Mouse (Mus musculus): ENCODE results near the gene Nrxn3.

The Nrxn3 gene

GRCm38 (mm10) chr12:89722462-89722861 lies 999.8 kb downstream of the Nrxn3 start:
- DNase-seq: no peak

- DNase-seq: no peak
These were observed 1001.4 kb downstream of the Nrxn3 start for GRCm38 (mm10) chr12:89724048-89724447.

GRCm38 (mm10) chr12:89742326-89742725 lies 1019.6 kb downstream of the Nrxn3 start:
- DNase-seq: no peak

GRCm38 (mm10) chr12:89742796-89743195 lies 1020.1 kb downstream of the Nrxn3 start:
- no peak for DNase-seq

GRCm38 (mm10) chr12:89764191-89765082 lies 1041.8 kb downstream of the Nrxn3 start:
- no peak for DNase-seq

- DNase-seq: no peak
These were observed 1042.5 kb downstream of the Nrxn3 start for GRCm38 (mm10) chr12:89765179-89765578.

GRCm38 (mm10) chr12:89788794-89789193 lies 1066.1 kb downstream of the Nrxn3 start:
- no peak for DNase-seq

GRCm38 (mm10) chr12:89789981-89790380 lies 1067.3 kb downstream of the Nrxn3 start:
- no peak for DNase-seq

GRCm38 (mm10) chr12:89791829-89792228 lies 1069.2 kb downstream of the Nrxn3 start:
- no peak for DNase-seq

GRCm38 (mm10) chr12:89794741-89795140 lies 1072.1 kb downstream of the Nrxn3 start:
- DNase-seq: no peak

GRCm38 (mm10) chr12:89808217-89808616 lies 1085.5 kb downstream of the Nrxn3 start:
- DNase-seq: no peak

- DNase-seq: no peak
These were observed 1087.5 kb downstream of the Nrxn3 start for GRCm38 (mm10) chr12:89810146-89810545.

- peak; percentile 14 for DNase-seq
These were observed 1089.3 kb downstream of the Nrxn3 start for GRCm38 (mm10) chr12:89811815-89812549.

- no peak for DNase-seq
These were observed 1090.0 kb downstream of the Nrxn3 start for GRCm38 (mm10) chr12:89812550-89813207.

- no peak for DNase-seq
These were observed 1090.6 kb downstream of the Nrxn3 start for GRCm38 (mm10) chr12:89813294-89813693.

- DNase-seq: no peak
These were observed 1091.0 kb downstream of the Nrxn3 start for GRCm38 (mm10) chr12:89813718-89814117.

GRCm38 (mm10) chr12:89814536-89814935 lies 1091.9 kb downstream of the Nrxn3 start:
- DNase-seq: no peak

- no peak for DNase-seq
These were observed 1094.5 kb downstream of the Nrxn3 start for GRCm38 (mm10) chr12:89817072-89817773.

GRCm38 (mm10) chr12:89818200-89818599 lies 1095.5 kb downstream of the Nrxn3 start:
- DNase-seq: no peak

GRCm38 (mm10) chr12:89822141-89822540 lies 1099.5 kb downstream of the Nrxn3 start:
- no peak for DNase-seq

GRCm38 (mm10) chr12:89829927-89830326 lies 1107.3 kb downstream of the Nrxn3 start:
- DNase-seq: no peak

- DNase-seq: no peak
These were observed 1107.7 kb downstream of the Nrxn3 start for GRCm38 (mm10) chr12:89830350-89830749.

- DNase-seq: no peak
These were observed 1108.6 kb downstream of the Nrxn3 start for GRCm38 (mm10) chr12:89831300-89831699.

All from thymus, postnatal 14 days (tissue).